Mouse (Mus musculus): Measurements from ENCODE around the gene Vdac2.

The Vdac2 gene

GRCm38 (mm10) chr14:21853456-21854109, 28.5 kb downstream of the Vdac2 start:
- DNase-seq: peak; percentile 71

GRCm38 (mm10) chr14:21854271-21854670, 29.2 kb downstream of the Vdac2 start:
- no peak for DNase-seq

- no peak for DNase-seq
These were observed 30.9 kb downstream of the Vdac2 start for GRCm38 (mm10) chr14:21855961-21856360.

GRCm38 (mm10) chr14:21856886-21857285, 31.8 kb downstream of the Vdac2 start:
- DNase-seq: no peak

- DNase-seq: no peak
These were observed 41.3 kb downstream of the Vdac2 start for GRCm38 (mm10) chr14:21866291-21866690.

GRCm38 (mm10) chr14:21866816-21867215, 41.8 kb downstream of the Vdac2 start:
- no peak for DNase-seq

GRCm38 (mm10) chr14:21890430-21890829, 65.4 kb downstream of the Vdac2 start:
- DNase-seq: no peak

GRCm38 (mm10) chr14:21891581-21892340, 66.7 kb downstream of the Vdac2 start:
- no peak for DNase-seq

GRCm38 (mm10) chr14:21892341-21892659, 67.3 kb downstream of the Vdac2 start:
- DNase-seq: no peak

Data from kidney, adult 9 months (tissue).